Mouse (Mus musculus): ENCODE data around the gene Ltbp1. TPM values are rescaled to one million over a fixed set of nuclear protein-coding genes. Genes with fewer than 3 reads are reported as not detected.

Gene Ltbp1
- polyA plus RNA-seq (2012; ENCODE audit: insufficient read depth, insufficient read length, missing spikeins), result 3.8 and 5.0 TPM in 2 replicates

DNA sequence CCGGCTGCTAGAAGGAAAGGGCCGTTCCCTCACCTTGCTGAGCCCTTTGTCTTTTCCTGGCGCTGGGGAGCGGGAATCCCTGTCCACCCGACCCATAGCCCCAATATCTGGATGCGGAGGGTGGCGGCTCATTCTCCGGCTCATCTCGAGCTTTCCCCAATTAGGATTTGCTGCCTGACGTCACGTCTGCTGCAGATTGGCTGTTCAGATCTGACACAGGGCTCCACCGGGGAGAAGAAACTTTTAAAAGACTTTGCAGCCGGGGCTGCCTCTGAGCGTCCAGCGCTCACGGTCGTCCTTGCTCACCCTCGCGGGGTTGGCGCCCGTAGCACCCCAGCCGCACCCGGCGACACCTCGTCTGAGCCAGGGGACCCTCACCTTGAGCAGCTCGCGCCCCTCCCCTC lies at the start of gene Ltbp1:
TSS of gene Ltbp1 (plus strand) at position 288 of the 404 bp plus-strand sequence.
- no peak within 1 kb of the TSS for H3K27ac ChIP-seq (replicated peaks; ENCODE audit: low read depth, low read length)
- no peaks in the 10 kb centered on the region for H3K4me1 ChIP-seq (ENCODE audit: control insufficient read depth, insufficient read depth, insufficient read length, low read length)
- H3K4me3 ChIP-seq (ENCODE audit: insufficient read depth, low read depth, low read length), result peak within 1 kb of the TSS; percentile 83

GRCm38 (mm10) chr17:74959481-74960245 lies 45.7 kb upstream of the Ltbp1 start:
- no peak overlapping the region for H3K4me3 ChIP-seq (ENCODE audit: insufficient read depth, low read depth, low read length)
- H3K4me1 ChIP-seq (ENCODE audit: control insufficient read depth, insufficient read depth, insufficient read length, low read length), result 0 out of 2 replicates have a peak, but pooled peaks cover 3% of the 10 kb centered on the region
- H3K27ac ChIP-seq (replicated peaks; ENCODE audit: low read depth, low read length), result no peak overlapping the region

- 0 out of 2 replicates have a peak, but pooled peaks cover 3% of the 10 kb centered on the region for H3K4me1 ChIP-seq (ENCODE audit: control insufficient read depth, insufficient read depth, insufficient read length, low read length)
- H3K4me3 ChIP-seq (ENCODE audit: insufficient read depth, low read depth, low read length), result no peak overlapping the region
- no peak overlapping the region for H3K27ac ChIP-seq (replicated peaks; ENCODE audit: low read depth, low read length)
Observed at GRCm38 (mm10) chr17:74963222-74963621, 42.1 kb upstream of the Ltbp1 start.

DNA sequence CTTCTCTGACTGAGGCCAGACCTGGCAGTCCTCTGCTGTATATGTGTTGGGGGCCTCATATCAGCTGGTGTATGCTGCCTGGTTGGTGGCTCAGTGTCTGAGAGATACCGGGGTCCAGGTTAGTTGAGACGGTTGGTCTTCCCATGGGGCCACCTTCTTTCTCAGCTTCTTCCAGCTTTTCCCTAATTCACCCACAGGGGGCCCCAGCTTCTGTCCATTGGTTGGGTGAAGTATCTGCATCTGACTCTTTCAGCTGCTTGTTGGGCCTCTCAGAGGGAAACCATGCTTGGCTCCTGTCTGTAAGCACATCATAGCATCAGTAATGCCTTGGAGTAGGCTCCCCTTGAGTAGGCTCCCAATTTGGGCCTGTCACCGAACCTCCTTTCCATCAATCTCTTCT lies 41.5 kb upstream of the Ltbp1 start:
- H3K27ac ChIP-seq (replicated peaks; ENCODE audit: low read depth, low read length), result no peak overlapping the region
- 0 out of 2 replicates have a peak, but pooled peaks cover 3% of the 10 kb centered on the region for H3K4me1 ChIP-seq (ENCODE audit: control insufficient read depth, insufficient read depth, insufficient read length, low read length)
- no peak overlapping the region for H3K4me3 ChIP-seq (ENCODE audit: insufficient read depth, low read depth, low read length)

- Histone ChIP-seq H3K4me1 (ENCODE audit: control insufficient read depth, insufficient read depth, insufficient read length, low read length) (no peaks in the 10 kb centered on the region; the same call in 1 of the 2 replicates), H3K4me3 (ENCODE audit: insufficient read depth, low read depth, low read length) (no peak overlapping the region), H3K27ac (replicated peaks; ENCODE audit: low read depth, low read length) (no peak overlapping the region)
Observed at GRCm38 (mm10) chr17:74967298-74967848, 38.0 kb upstream of the Ltbp1 start.

GRCm38 (mm10) chr17:74968152-74968712 lies 37.1 kb upstream of the Ltbp1 start:
- H3K4me1 ChIP-seq (ENCODE audit: control insufficient read depth, insufficient read depth, insufficient read length, low read length), result no peaks in the 10 kb centered on the region; the same call in 1 of the 2 replicates
- H3K4me3 ChIP-seq (ENCODE audit: insufficient read depth, low read depth, low read length), result no peak overlapping the region
- H3K27ac ChIP-seq (replicated peaks; ENCODE audit: low read depth, low read length), result no peak overlapping the region

DNA sequence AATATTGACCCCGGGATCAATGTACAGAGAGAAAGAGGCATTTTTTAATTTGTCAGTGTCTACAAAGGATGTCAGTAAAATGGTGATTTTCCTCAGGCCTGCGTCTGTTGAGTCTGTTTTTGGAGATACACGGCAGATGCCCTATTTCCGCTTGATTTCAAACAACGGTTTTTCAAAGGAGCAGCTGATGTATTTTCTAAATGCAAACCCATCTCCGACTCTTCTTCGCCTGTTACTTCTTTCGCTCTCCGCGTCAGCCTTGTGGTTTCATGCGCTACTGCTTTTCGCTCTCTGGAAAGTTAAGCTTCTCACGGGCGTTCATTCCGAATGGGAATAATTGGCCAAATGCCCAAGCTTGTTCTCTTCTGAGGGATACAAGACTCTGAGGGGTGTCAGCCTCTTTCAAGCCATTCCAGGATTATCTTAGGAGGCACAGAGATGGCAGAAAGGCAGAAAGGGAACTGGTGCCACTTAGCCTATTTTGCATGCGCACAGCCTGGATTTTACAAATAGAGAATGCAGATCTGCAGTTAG lies 36.6 kb upstream of the Ltbp1 start:
- H3K27ac ChIP-seq (replicated peaks; ENCODE audit: low read depth, low read length), result no peak overlapping the region
- H3K4me3 ChIP-seq (ENCODE audit: insufficient read depth, low read depth, low read length), result no peak overlapping the region
- no peaks in the 10 kb centered on the region; the same call in 1 of the 2 replicates for H3K4me1 ChIP-seq (ENCODE audit: control insufficient read depth, insufficient read depth, insufficient read length, low read length)

GRCm38 (mm10) chr17:74975192-74975591 lies 30.2 kb upstream of the Ltbp1 start:
- Histone ChIP-seq H3K4me3 (ENCODE audit: insufficient read depth, low read depth, low read length) (no peak overlapping the region), H3K27ac (replicated peaks; ENCODE audit: low read depth, low read length) (no peak overlapping the region), H3K4me1 (ENCODE audit: control insufficient read depth, insufficient read depth, insufficient read length, low read length) (no peaks in the 10 kb centered on the region; the same call in 1 of the 2 replicates)

DNA sequence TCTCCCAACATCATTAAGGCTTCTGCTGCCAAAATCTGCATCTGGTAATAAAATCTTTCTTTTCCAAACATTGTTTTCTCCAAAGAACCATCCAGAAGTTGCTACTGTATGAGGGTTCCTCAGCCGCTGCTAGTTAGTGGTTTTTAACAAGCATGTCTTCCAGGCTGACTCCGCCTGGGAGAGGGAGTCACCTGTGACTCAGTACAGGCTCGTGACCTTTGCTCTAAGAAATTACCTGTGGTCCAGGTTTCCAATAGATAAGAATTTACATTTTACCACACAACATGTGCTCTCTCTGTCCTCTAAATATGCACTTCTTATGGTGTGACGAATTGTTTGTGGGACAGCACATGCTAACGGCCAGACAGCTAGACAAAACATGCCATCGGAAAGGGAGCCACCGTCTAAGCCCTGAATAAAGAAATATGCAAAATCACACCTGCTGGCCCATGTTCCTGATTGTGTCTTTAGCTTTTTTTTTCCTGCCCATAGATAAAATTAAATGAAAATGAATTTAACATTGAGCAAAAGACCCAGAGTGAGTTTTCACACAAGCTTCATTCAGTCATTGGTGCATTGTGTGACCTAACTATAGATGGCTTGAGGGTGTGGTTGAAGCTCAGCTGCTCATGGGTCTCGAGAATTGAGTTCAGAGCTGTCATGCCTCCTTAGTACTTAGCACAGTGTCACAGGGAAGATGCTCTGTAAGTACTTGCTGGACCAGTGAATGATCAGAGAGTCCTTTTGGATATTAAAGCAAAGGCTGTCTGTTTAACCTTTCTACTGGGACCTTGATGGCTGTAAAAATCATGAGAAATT lies 29.0 kb upstream of the Ltbp1 start:
- no peaks in the 10 kb centered on the region for H3K4me1 ChIP-seq (ENCODE audit: control insufficient read depth, insufficient read depth, insufficient read length, low read length)
- no peak overlapping the region for H3K27ac ChIP-seq (replicated peaks; ENCODE audit: low read depth, low read length)
- H3K4me3 ChIP-seq (ENCODE audit: insufficient read depth, low read depth, low read length), result no peak overlapping the region

DNA sequence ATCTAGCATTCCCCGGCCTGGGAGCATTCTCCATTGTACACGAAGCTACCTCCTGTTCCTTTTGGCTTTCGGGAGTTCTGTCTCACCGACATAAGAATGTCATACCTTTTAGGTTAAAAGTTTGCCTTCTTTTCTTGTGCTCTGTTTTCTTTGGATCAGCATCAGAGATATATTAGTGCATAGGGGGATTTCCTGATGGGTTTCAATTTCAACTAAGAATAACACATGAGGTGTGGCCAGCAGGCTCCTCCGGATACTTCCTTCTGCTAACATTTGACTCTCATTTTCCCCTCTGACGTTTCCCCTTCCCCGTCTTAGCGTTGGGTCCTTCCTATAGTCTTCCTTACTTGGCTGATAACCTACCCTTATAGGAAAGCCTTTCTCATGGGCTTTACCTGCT lies 25.6 kb upstream of the Ltbp1 start:
- no peak overlapping the region for H3K27ac ChIP-seq (replicated peaks; ENCODE audit: low read depth, low read length)
- H3K4me3 ChIP-seq (ENCODE audit: insufficient read depth, low read depth, low read length), result no peak overlapping the region
- no peaks in the 10 kb centered on the region for H3K4me1 ChIP-seq (ENCODE audit: control insufficient read depth, insufficient read depth, insufficient read length, low read length)

- H3K4me1 ChIP-seq (ENCODE audit: control insufficient read depth, insufficient read depth, insufficient read length, low read length), result no peaks in the 10 kb centered on the region
- no peak overlapping the region for H3K27ac ChIP-seq (replicated peaks; ENCODE audit: low read depth, low read length)
Observed at GRCm38 (mm10) chr17:74981703-74982102, 23.7 kb upstream of the Ltbp1 start.

DNA sequence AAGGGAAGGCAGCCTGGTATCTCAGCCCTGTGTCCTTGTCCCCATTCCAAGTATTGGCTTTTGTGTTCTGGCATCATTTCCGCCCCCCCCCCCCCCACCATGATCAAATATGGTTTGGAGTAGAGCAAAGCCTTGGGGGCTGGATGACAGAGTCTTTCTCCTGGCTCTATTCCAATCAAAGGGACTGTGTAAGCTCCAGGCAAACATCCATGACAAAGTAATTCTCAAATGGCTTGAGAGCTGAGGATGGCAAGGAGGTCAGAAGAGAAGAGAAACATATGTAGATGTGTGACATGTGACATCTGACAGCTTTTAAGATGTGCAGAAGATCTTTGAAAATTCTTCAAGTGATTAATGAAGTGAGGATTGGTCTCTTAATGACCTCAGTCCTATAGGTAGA lies 22.5 kb upstream of the Ltbp1 start:
- H3K4me3 ChIP-seq (ENCODE audit: insufficient read depth, low read depth, low read length), result no peak overlapping the region
- no peak overlapping the region for H3K27ac ChIP-seq (replicated peaks; ENCODE audit: low read depth, low read length)
- H3K4me1 ChIP-seq (ENCODE audit: control insufficient read depth, insufficient read depth, insufficient read length, low read length), result no peaks in the 10 kb centered on the region

More at GRCm38 (mm10) chr17:74981703-74982102, 23.7 kb upstream of the Ltbp1 start:
- no peak overlapping the region for H3K4me3 ChIP-seq (ENCODE audit: insufficient read depth, low read depth, low read length)

GRCm38 (mm10) chr17:74984071-74984470 lies 21.3 kb upstream of the Ltbp1 start:
- no peak overlapping the region for H3K27ac ChIP-seq (replicated peaks; ENCODE audit: low read depth, low read length)
- no peaks in the 10 kb centered on the region for H3K4me1 ChIP-seq (ENCODE audit: control insufficient read depth, insufficient read depth, insufficient read length, low read length)
- no peak overlapping the region for H3K4me3 ChIP-seq (ENCODE audit: insufficient read depth, low read depth, low read length)

DNA sequence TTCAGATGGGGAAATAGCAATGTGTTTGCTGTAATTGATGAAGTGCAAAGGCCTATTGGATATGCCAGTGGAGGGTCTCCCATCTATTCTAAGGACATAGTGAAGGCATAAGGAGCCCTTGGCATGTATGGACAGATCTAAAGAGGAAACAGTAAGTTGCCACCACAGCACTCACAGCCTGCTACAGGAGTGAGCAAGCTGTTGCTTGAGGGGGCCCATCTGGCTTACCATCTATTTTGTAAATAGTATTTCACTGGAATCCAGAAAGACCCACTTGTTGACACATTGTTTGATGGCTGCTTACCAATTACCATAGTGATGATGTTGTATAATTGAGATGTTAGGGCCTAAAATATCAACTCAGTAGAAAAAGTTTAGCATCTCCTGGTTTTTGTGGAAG lies 20.7 kb upstream of the Ltbp1 start:
- H3K4me3 ChIP-seq (ENCODE audit: insufficient read depth, low read depth, low read length), result no peak overlapping the region
- H3K27ac ChIP-seq (replicated peaks; ENCODE audit: low read depth, low read length), result no peak overlapping the region

GRCm38 (mm10) chr17:74987067-74987466 lies 18.3 kb upstream of the Ltbp1 start:
- Histone ChIP-seq H3K27ac (replicated peaks; ENCODE audit: low read depth, low read length) (no peak overlapping the region), H3K4me3 (ENCODE audit: insufficient read depth, low read depth, low read length) (no peak overlapping the region), H3K4me1 (ENCODE audit: control insufficient read depth, insufficient read depth, insufficient read length, low read length) (no peaks in the 10 kb centered on the region)

More for the DNA sequence above, 20.7 kb upstream of the Ltbp1 start:
- no peaks in the 10 kb centered on the region for H3K4me1 ChIP-seq (ENCODE audit: control insufficient read depth, insufficient read depth, insufficient read length, low read length)
